Mouse (Mus musculus) spleen, postnatal 14 days (tissue): ENCODE data around the gene Tcf7.

ENCODE experiments used
- DNase-seq, 2 experiments: peaks; one replicate each; pipeline ENCODE4 v3.0.0; 2021 to 2022; ENCODE audit warnings: low spot score in 2 of 2

Gene Tcf7

DNA sequence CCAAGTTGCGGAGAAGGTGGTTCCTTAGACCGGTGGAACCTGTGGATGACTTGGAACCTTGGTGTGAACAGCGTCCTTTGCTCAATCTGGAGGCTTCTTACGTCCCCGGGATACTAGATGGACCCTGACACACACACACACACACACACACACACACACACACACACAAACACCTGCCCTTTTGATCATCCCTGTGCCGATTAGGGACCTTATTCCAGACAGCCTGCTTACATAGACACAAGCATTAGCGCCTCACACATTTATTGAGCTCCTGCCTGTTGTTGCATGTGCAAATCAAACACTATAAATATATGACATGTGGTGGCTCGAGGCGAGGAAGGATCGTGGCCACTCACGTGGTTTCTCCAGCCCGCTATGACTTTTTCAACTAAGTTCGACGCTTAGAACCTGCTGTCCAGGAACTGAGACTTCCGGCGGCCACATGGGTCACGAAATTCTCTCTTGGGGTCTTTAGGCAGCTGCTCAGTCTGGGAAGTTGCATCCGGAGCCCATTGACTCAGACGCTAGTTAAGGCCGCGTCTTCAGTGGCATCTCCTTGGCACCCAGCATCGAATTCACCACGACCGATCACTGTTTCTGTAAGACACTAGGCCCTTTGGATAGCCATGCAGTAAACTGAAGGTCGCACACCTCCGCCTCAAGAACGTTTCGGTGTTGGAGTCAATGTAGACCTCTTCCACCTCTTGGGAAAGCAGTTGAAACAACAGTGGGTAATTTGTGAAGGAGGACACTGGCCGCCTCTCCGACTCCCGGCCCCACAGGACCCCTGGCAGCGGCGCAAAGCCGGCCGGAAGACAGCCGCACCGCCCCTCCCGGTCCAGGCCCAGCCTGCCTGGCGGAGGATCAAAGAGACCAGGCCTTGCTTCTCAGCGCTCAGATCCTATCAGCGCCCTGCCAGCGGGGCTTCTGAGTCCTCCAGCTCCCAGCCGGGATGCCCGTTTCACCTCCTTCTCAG is 1.1 kb upstream of the Tcf7 start:
- no peak for DNase-seq

DNA sequence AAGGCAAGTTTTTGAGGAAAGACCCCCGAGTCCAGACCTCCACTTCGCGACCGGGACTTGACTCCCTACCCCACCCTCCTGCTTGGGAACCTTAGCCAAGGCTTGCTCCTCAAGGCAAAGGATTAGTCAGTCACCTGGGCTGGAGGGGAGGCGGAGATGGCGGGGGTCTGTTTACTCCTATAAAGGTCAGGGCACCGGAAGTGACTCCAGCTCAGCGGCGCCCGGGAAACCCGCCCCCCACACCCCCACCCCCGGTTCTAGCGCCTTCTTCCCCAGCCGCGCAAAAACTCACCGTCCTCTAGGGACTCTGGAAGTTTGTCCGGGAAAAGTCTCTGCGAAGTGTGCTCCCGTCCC is 417 bp downstream of the Tcf7 start:
- DNase-seq, result no peak

- no peak for DNase-seq
Observed at GRCm38 (mm10) chr11:52281568-52282328, 1.1 kb downstream of the Tcf7 start.

DNA sequence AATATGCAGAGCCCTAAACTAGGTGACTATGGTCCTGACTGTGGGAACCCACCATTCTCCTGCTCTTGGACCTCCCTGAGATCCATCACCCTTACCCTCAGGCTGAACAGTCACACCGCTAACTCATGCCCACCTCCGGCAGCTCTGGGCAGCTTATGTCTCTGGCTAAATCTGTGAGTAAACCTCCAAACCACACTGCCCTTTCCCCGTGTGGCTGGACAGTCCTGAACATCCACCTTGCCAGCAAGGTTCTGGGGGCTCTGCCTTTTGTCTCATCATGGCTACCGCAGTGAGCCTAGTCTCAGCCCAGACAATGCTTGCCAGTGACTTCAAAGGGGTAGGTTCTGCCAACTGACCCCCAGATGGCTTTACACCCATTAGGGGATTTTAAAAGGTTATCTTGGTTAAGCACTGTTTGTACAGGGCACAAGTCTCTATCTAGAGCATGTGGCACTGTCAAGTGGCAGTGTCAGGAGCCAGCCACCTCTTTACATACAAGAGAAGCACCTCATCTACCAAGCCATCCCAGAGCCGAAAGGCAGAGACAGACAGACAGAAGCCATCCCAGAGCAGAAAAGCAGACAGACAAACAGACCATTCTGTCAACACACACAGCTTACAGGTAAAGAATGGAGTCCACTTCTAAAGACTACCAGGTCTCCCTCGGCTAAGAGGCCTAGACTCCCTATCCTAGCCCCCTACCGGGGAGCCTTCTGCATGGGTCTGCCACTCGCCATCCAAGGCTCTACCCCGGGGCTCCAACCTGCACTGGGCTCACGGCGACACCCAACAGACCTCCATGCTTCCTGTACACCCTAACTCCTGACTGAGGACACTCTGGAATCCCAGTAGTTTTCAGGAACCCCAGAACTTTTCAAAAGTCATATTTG is 2.0 kb downstream of the Tcf7 start:
- DNase-seq, result no peak

DNA sequence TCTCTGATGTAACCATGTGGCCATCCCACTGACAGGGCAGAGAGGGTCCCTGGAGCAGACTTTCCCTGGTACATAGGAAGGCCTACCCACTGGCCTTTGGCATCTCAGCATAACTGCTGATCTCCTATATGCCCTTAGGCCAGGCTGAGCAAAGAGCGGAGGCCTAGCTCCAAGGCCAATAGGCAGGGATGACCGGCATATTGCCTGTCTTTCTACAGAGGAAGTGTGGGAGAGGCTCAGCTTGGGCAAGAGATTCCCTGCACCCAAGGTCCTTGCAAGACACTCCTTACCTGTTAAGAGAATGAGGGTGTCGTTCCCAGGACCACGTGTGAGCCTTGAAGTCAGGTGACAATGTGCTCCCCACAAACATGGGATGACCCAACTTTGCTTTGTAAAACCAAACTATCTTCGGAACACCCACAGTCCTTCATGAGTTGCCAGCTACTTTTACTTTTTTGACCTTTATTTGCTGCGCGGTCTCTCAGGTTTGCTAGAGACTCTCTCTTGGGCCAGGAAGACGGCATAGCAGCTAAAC is 3.1 kb downstream of the Tcf7 start:
- DNase-seq, result no peak

DNA sequence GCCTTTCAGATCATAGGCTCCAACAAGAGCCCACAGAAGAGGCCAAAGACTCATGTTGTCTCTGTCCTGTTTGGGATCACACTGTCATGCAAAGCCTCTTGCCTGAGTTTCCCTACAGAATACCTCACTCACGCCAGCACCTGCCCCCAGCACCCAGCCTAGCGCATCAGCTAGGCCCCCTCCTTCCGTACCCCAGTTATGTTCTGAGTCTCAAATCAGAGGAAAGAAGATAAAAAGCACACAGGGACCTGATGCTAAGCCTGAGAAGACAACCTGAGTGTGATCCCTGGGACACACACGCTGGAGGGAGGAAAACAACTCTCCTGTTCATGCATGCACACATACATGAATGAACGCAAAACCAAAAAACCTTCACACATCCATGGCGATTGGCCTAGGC is 3.8 kb downstream of the Tcf7 start:
- no peak for DNase-seq

- DNase-seq, result no peak
Observed at GRCm38 (mm10) chr11:52278164-52278563, 4.7 kb downstream of the Tcf7 start.

- no peak for DNase-seq
Observed at GRCm38 (mm10) chr11:52277433-52278150, 5.2 kb downstream of the Tcf7 start.

- no peak for DNase-seq
Observed at GRCm38 (mm10) chr11:52276961-52277391, 5.8 kb downstream of the Tcf7 start.

- no peak for DNase-seq
Observed at GRCm38 (mm10) chr11:52275774-52276555, 6.8 kb downstream of the Tcf7 start.

- DNase-seq, result no peak
Observed at GRCm38 (mm10) chr11:52275366-52275765, 7.4 kb downstream of the Tcf7 start.

GRCm38 (mm10) chr11:52274456-52275112 is 8.2 kb downstream of the Tcf7 start:
- no peak for DNase-seq

DNA sequence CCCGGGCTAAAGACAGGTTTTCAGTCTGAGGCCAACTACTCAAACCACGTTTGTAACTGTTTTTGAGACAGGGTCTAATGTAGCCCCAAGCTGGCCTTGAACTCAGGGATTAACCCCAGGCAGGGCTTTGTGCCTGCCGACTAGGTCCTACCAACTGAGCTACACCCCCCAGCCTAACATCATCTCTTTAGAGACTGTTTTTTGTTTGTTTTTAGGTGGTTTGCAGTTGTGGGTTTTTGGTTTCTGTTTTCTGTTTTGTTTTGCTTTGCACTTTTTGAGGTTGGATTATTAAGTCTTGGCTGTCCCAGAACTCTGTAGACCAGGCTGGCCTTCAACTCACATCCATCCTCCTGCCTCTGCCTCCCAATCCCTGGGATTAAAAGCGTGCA is 8.9 kb downstream of the Tcf7 start:
- no peak for DNase-seq

DNA sequence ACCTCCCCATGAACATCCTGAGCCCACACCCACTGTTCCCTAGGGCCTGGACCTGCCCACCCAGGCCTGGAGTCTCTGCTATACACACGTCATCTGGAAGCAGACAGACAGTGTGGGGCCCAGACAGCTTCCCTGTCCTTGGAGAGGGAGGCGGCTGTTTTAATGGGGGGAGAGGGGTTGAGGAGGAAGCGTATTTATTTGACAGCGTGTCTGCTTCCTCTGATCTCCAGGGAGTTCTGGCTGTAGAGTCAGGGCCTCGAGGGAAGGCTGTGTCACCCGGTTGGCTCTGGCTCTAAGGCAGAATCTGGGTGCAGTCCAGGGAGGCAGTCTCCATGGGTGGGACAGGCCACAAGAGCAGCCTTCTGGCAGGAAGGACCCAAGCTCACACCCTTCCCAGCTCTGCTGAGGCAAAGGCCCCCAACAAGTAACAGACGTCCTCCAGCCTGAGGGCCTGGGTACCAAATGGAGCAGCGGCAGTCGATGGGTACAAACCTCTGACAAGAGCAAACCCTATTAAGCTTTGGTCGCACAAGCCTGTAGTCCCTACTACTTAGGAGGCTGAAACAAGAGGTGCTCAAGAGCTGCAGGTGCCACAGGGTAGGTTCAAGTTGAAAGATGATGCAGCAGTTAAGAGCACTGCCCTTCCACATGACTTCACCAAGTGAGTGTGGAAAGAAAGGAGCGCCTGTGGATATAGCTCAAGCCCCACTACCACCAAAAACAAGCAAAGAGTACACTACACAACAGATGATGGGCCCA is 9.5 kb downstream of the Tcf7 start:
- DNase-seq, result no peak

DNA sequence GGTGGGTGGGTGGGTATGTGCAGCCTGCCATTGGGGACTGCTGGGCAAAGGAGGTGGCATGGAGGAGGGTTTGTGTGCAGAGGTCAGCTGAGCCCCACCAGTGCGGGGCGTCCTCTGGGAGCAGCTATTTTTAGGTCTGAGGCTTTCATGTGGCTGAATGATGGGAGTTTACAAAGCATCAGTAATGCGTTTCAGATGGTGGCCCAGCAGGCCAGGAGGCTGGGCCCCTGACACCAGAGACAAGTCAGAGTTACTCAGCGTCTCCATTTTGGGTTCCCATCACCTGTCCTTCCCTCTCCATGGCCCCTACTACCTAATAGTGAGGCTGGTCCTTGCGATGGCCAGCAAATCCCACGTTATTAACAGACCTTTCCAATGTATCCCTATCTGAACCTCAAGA is 10.2 kb downstream of the Tcf7 start:
- DNase-seq, result no peak

- no peak for DNase-seq
Observed at GRCm38 (mm10) chr11:52271765-52272495, 10.9 kb downstream of the Tcf7 start.

DNA sequence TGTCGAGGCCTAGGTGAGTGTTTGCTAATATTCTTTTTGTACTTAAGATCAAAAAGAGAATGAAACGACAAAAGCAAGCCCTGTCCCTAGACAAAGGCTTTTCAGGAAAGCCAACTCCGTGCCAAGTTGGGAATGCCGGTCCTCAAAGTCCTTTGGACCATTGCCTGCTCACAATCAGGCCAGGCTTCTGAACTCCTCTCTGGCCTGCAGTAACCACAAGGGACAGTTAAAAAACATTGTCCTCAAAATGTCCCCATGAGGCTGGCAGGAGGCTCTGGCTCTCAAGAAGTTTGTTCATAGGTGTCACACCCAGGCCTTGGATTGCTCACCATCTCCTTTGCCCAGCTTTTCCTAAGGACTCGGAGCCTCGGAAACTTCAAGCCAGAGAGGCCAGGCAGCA is 13.0 kb downstream of the Tcf7 start:
- DNase-seq, result no peak
